Mouse (Mus musculus) limb, embryonic 12.5 days (tissue): ENCODE measurements around the gene Syn3. TPM values are rescaled to one million over a fixed set of nuclear protein-coding genes. Genes with fewer than 3 reads are reported as not detected.
"Not testable (repeated sequence)": the region's sequence is repeated elsewhere in the genome, so short reads cannot be mapped to it uniquely, and the experiment has no call there.

Source experiments
- ATAC-seq: fragments of 200-750 bp; cut with Nextera tagmentation; 2 replicates; pipeline ENCODE4 v1.8.0; 2017; ENCODE audit warnings: low read depth, moderate TSS enrichment; ENCODE audit not compliant: insufficient number of reproducible peaks, insufficient read depth, low FRiP score, low TSS enrichment
- H3K27ac ChIP-seq: fragments of 300-500 bp; sonication (generic); 2 replicates; pipeline ENCODE4 v1.5.1; 2016; ENCODE audit warnings: mild to moderate bottlenecking, moderate library complexity
- H3K27me3 ChIP-seq: fragments of 300-500 bp; sonication (generic); 2 replicates; pipeline ENCODE4 v1.6.1; 2016; ENCODE audit warnings: mild to moderate bottlenecking, moderate library complexity
- H3K36me3 ChIP-seq: fragments of 300-500 bp; sonication (generic); 2 replicates; pipeline ENCODE4 v1.6.1; 2016; ENCODE audit warnings: mild to moderate bottlenecking, moderate library complexity
- H3K4me1 ChIP-seq: fragments of 300-500 bp; sonication (generic); replicated peaks from 2 replicates; pipeline ENCODE4 v1.6.1; 2016
- H3K4me2 ChIP-seq: fragments of 300-500 bp; sonication (generic); 2 replicates; pipeline ENCODE4 v1.6.1; 2016; ENCODE audit warnings: mild to moderate bottlenecking, moderate library complexity
- H3K4me3 ChIP-seq: fragments of 300-500 bp; sonication (generic); replicated peaks from 2 replicates; pipeline ENCODE4 v1.5.1; 2016; ENCODE audit warnings: mild to moderate bottlenecking
- H3K9ac ChIP-seq: fragments of 300-500 bp; sonication (generic); replicated peaks from 2 replicates; pipeline ENCODE4 v1.6.1; 2016; ENCODE audit warnings: mild to moderate bottlenecking, moderate library complexity
- H3K9me3 ChIP-seq: fragments of 300-500 bp; sonication (generic); 2 replicates; pipeline ENCODE4 v1.6.1; 2016; ENCODE audit warnings: mild to moderate bottlenecking, moderate library complexity
- WGBS: fragments of 180-500 bp; shearing (Covaris S2); methylation state at CpG from one replicate; pipeline ENCODE4 v1.1.7; 2016; 5-methylcytosine and 5-hydroxymethylcytosine counted together
- polyA plus RNA-seq: library from polyadenylated mRNA; unstranded; fragments of >200 nt; fragmentation: Nextera tagmentation; extraction: Ambion mirVana; gene quantifications from 2 replicates; pipeline ENCODE4 v1.2.1, GENCODE M21; 2016

Syn3 gene
- 4.1 and 4.4 TPM in 2 replicates for polyA plus RNA-seq

DNA sequence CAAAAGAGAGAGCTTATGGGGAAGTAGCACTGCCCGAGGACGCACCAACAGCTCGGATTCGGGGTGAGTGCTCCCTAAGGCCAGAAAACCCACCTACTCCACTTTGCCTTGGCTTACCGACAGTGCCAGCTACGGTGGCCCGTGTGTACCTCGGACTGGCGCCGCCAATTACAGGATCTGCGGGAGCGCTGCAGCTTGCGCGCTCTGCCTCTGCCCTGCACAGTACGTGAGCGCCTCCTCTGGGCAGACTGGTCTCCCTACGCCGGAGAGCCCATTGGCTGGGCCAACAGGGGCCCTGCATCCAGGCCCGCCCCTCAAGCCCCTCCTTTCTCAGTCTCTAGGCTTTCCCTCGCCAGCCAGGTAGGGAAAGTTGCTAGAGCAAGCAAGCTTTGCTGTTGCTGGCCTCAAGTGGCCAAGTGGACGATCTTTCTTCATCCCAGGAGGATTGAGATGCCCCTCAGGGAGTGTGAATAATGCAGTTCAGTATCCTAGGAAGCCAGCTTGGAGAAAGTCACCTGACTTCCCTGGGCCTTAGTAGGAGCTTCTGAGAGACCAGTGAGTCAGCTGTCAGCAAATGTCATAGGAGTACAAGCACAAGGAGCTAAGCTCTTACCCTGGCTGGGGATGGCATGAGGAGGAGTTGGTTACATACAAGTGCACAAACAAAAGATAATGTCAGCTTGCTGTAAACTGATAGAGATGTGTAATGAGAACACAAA is at the start of gene Syn3:
Gene Syn3, minus strand, starts transcription at position 224 of the 719 bp plus-strand sequence.
- peak; percentile 99 for ATAC-seq
- H3K36me3 ChIP-seq: no peaks in the 10 kb centered on the region
- H3K4me1 ChIP-seq: peaks cover 16% of the 10 kb centered on the region
- H3K4me2 ChIP-seq: peak within 1 kb of the TSS; percentile 86
- no peaks in the 10 kb centered on the region for H3K9me3 ChIP-seq
- peak within 1 kb of the TSS; percentile 62 for H3K4me3 ChIP-seq
- H3K9ac ChIP-seq: peak within 1 kb of the TSS; percentile 69
- H3K27ac ChIP-seq: peak within 1 kb of the TSS; percentile 1; the same call in 1 of the 2 replicates
- H3K27me3 ChIP-seq: peaks cover 3% of the 10 kb centered on the region; the same call in 1 of the 2 replicates
- under 1% methylated on average over 21 of the region's 21 CpGs for WGBS

DNA sequence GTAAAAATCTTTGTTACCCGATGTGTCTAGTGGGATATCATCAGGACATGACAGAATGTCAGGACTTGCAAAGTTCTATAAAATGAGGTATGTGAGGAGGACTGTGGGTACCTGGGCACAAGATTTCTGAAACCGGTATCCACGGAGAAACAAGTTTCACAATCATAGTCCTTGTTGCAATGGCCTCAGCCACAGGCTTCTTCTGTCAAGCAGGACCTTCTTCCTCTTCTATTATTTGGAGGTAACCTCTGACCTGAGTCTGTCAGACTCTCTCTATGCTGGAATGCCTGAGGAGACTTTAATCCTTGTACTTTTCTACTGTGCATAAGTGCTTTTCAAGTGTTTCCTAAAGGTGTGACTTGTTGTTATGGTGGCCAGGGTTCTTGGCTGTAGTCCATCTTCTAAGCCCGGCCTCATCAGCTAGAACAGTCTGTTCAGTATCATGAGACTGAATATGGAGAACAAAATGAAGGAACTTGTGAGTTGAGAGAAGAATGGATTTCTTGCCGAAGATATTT is 27.7 kb upstream of the Syn3 start:
- H3K4me2 ChIP-seq, H3K4me1 ChIP-seq, H3K4me3 ChIP-seq, H3K9me3 ChIP-seq, H3K9ac ChIP-seq, H3K27me3 ChIP-seq, H3K27ac ChIP-seq, H3K36me3 ChIP-seq, ATAC-seq: not testable (repeated sequence)
- 97% methylated on average over 4 of the region's 5 CpGs for WGBS

DNA sequence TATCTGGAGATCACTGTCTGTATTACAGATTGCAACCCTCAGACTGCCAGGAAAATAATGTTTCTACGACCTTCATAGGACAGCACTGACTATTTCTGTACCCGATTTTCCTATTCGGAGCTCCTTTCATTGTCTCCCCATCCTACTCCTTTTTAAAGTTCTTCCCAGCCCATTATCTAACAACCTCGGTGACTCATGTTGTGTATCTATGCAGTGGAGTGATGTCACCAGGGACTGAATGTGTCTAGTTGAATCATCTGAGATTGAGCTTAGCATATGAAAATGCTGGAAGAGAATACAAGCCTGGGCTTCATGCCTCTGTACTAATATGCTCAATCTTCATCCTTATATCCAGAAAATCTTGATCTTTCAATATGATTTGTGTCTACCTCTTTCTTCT is 15.1 kb upstream of the Syn3 start:
- H3K4me1 ChIP-seq: no peaks in the 10 kb centered on the region
- 86% methylated on average over 4 of the region's 4 CpGs for WGBS
- no peak overlapping the region for H3K4me2 ChIP-seq
- H3K9me3 ChIP-seq: 0 out of 2 replicates have a peak, but pooled peaks cover 8% of the 10 kb centered on the region
- H3K9ac ChIP-seq: no peak overlapping the region
- no peaks in the 10 kb centered on the region for H3K27me3 ChIP-seq
- H3K27ac ChIP-seq: no peak overlapping the region
- ATAC-seq: no peak
- H3K36me3 ChIP-seq: no peaks in the 10 kb centered on the region
- no peak overlapping the region for H3K4me3 ChIP-seq

DNA sequence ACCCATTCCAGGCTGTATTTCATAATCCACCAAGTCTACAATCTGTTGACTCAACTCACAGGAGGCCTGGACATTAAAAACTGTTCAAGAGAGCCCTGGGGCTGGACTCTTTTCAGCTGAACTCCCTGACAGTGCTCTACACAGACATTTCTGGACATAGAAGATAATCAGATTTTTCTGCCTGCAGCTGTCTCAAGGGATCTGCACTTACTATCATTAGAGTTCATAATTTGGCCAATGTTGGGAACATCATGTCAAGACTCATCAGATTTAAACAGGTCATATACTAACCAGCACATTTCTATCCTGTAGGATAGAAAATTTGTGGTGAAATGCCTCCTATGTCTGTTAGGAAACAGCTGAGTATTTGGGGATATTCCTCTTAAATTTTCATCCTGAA is 12.2 kb upstream of the Syn3 start:
- 0 out of 2 replicates have a peak, but pooled peaks cover 8% of the 10 kb centered on the region for H3K9me3 ChIP-seq

DNA sequence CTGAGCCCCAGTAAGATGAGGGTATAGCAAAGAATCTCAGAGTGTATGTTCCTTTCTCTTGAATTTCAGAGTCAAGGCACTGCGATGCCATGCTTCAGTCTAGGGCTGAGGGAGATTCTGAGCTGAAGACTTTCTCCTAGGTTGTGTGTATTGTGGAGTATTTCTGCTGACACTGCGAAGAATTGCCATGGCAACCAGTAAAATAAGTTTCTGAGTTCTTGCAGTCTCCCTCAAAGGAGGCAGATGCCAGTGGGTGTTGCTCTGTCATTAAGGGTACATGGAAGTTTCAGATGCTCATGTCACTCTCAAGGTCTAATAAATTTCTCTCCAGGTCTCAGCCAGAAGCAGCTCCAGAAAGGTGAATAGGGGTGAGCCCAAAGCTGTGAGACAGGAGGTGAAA is 3.4 kb upstream of the Syn3 start:
- Histone ChIP-seq H3K36me3 (no peaks in the 10 kb centered on the region), H3K27me3 (peaks cover 3% of the 10 kb centered on the region; the same call in 1 of the 2 replicates), H3K4me2 (no peak overlapping the region), H3K27ac (no peak overlapping the region), H3K4me3 (no peak overlapping the region), H3K9ac (no peak overlapping the region), H3K9me3 (no peaks in the 10 kb centered on the region), H3K4me1 (peaks cover 16% of the 10 kb centered on the region)
- 88% methylated on average over 2 of the region's 2 CpGs for WGBS
- ATAC-seq: no peak

More for the DNA sequence above, 12.2 kb upstream of the Syn3 start:
- no peak overlapping the region for H3K4me3 ChIP-seq
- no peaks in the 10 kb centered on the region for H3K36me3 ChIP-seq
- no peak for ATAC-seq
- no peak overlapping the region for H3K4me2 ChIP-seq
- no peaks in the 10 kb centered on the region for H3K27me3 ChIP-seq
- no peaks in the 10 kb centered on the region for H3K4me1 ChIP-seq
- no peak overlapping the region for H3K9ac ChIP-seq
- no peak overlapping the region for H3K27ac ChIP-seq

DNA sequence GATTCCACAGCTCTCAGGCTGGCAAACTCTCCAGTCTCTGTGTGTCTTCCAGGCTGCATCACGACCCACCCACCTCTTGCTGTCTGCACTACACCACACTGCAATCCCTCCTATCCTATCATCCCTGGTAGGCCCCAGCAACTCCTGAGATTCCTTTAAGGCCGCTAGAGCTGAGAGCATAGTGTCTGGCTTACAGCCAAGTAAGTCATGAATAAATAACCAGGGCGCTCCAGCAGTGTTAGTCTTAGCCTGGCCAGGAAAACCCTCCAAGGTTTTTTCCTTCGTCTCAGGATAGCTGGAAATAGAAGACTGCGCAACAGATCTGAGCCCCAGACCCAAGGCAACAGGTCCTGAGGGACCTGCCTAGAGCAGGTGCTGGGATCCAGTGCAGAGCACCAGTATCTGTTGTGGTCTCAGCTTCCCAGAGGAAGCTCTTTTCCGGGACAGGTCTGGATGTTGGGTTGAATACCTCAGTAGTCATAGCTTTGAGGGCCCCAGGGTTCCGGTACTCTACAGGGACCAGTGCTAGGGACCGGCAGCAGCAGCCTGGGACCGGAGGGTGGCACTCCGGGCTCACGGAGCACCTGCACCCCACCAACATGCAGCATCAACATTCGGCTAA is 534 bp downstream of the Syn3 start:
- H3K27ac ChIP-seq: peak overlapping the region; percentile 1; the same call in 1 of the 2 replicates
- peak; percentile 76 for ATAC-seq
- 3% methylated on average over 12 of the region's 12 CpGs for WGBS

DNA sequence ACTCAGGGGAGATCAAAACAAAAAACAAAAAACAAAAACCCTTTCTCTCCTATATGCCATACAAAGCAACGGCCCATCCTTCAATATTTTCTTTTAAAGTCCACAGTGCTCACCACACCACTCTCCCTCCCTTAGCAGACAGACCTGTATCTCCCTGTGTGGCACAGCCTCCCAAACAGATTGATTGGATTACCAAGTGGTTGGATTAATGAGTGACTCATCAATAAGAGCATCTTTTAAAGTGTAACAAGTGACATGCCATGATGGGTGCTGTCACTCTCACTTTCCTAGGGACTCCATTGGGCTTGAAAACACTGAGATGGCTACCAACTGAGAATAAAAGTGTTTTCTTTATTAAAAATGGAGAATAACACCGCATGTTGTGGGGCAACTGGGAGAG is 2.8 kb downstream of the Syn3 start:
- no peak overlapping the region for H3K27ac ChIP-seq
- H3K27me3 ChIP-seq: peaks cover 3% of the 10 kb centered on the region; the same call in 1 of the 2 replicates
- no peak overlapping the region for H3K4me2 ChIP-seq
- 82% methylated on average over 2 of the region's 2 CpGs for WGBS
- H3K36me3 ChIP-seq: no peaks in the 10 kb centered on the region
- H3K4me1 ChIP-seq: peaks cover 21% of the 10 kb centered on the region
- no peak overlapping the region for H3K9ac ChIP-seq
- no peak for ATAC-seq
- no peak overlapping the region for H3K4me3 ChIP-seq
- H3K9me3 ChIP-seq: no peaks in the 10 kb centered on the region

More for the DNA sequence above, 534 bp downstream of the Syn3 start:
- H3K27me3 ChIP-seq: peaks cover 3% of the 10 kb centered on the region; the same call in 1 of the 2 replicates
- no peaks in the 10 kb centered on the region for H3K9me3 ChIP-seq
- peak overlapping the region; percentile 69 for H3K9ac ChIP-seq
- H3K4me3 ChIP-seq: peak overlapping the region; percentile 62
- peak overlapping the region; percentile 86 for H3K4me2 ChIP-seq
- peaks cover 16% of the 10 kb centered on the region for H3K4me1 ChIP-seq
- no peaks in the 10 kb centered on the region for H3K36me3 ChIP-seq

DNA sequence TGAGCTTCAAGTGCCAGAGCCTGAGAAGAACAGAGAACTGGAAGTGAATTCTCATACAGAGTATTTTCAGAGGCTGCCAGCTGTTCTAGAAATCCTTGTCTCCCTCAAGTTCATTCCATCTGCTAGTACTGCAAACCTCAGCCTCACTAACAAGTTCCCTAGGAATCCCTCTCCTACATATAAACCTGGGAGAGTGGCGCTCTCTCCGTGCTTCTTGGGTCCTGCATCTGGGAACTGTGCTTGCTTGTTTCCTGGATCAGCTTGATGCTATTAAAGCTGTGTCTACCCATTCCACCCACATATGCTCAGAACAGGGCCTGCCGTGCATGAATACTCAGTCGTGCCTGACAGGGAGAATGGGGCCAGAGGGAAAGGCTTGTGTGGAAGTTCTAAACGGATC is 5.6 kb downstream of the Syn3 start:
- H3K36me3 ChIP-seq: no peaks in the 10 kb centered on the region
- WGBS: 68% methylated on average over 5 of the region's 5 CpGs
- H3K27ac ChIP-seq: no peak overlapping the region
- H3K9me3 ChIP-seq: no peaks in the 10 kb centered on the region
- no peak overlapping the region for H3K9ac ChIP-seq
- no peak overlapping the region for H3K4me3 ChIP-seq
- peaks cover 14% of the 10 kb centered on the region for H3K4me1 ChIP-seq
- H3K4me2 ChIP-seq: no peak overlapping the region
- no peak for ATAC-seq
- no peaks in the 10 kb centered on the region; the same call in 1 of the 2 replicates for H3K27me3 ChIP-seq

DNA sequence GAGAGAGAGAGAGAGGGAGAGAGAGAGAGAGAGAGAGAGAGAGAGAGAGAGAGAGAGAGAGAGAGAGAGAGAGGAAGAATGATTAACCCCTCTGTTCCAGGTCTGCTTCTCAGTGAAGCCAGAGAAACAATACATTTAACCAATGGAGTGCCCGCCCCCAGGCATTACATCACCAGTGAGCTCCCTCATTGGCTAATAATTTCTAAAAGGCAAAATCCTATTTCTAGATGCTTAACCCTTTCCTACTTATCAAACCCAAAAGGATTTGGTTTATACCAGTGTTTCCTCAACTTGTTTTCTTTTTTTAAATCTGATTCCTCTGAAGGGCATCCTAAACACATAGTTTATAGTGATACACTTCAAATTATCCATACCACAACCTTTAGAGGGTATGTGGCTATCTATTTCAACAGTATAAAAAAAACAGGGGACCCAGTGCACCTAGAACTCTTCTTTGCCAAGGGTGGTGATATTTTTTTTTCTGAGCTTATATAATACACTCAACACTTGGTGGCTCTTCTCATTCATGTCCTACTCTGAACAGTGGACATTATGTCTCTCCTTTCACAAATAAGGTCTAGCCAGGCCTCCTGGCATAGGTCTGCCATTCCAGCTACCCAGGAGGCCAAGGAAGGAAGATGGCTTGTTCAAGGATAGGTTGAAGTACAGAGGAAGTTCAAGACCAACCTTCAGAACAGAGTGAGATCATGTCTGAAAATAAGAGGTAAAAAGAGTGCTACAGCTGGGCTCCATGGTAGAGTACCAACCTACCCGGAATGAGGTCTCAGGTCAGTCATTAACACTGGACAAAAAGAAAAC is 6.4 kb downstream of the Syn3 start:
- no peaks in the 10 kb centered on the region for H3K9me3 ChIP-seq
- H3K36me3 ChIP-seq: no peaks in the 10 kb centered on the region
- no peak overlapping the region for H3K9ac ChIP-seq
- H3K27me3 ChIP-seq: no peaks in the 10 kb centered on the region; the same call in 1 of the 2 replicates
- peak overlapping the region; percentile 35 for H3K4me2 ChIP-seq
- ATAC-seq: no peak
- H3K4me3 ChIP-seq: no peak overlapping the region; the same call in 1 of the 2 replicates
- 39% methylated on average over 2 of the region's 2 CpGs for WGBS
- H3K4me1 ChIP-seq: peaks cover 6% of the 10 kb centered on the region
- H3K27ac ChIP-seq: no peak overlapping the region

DNA sequence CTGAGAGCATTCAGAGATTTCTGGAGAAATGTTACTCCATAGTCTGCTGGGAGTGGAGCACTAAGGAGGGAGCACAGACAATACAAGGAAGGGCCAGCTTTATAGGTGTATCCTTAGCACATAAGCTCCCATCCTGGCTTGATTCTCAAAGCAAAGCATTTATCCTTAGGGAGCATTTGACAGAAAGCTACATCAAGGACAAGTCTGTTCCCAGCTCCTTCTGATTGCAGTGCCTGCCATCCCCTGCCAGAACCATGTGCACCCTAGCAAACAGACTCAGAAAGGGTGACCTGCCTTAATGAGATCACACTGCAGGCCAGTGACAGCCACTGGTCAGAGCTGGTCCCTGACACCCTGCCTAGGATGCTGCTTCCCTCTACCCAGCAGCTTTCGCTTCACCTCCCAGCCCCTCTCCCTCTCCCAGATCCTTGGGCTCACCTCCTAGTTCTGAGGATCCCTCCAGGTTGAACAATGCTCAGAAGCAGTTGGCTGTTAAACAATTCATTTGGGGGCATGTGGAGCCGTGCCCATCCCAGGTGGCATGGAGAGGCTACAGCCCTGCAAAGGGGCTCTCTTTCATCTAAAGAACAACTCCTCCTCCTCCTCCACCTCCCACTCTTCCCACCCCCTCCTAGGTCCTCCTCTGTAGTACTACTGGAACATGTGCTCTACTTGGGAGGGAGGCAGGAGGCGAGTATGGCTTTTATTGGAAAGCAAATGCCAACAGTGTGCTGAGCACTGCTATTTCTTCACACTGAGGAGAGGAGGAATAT is 7.2 kb downstream of the Syn3 start:
- Histone ChIP-seq H3K27me3 (no peaks in the 10 kb centered on the region), H3K9ac (no peak overlapping the region), H3K4me3 (no peak overlapping the region; the same call in 1 of the 2 replicates), H3K36me3 (no peaks in the 10 kb centered on the region), H3K4me1 (peaks cover 6% of the 10 kb centered on the region), H3K27ac (peak overlapping the region; percentile 57; the same call in 1 of the 2 replicates), H3K4me2 (peak overlapping the region; percentile 35), H3K9me3 (no peaks in the 10 kb centered on the region)
- WGBS: 20% methylated on average over 3 of the region's 3 CpGs
- ATAC-seq: peak; percentile 57; the same call in 1 of the 2 replicates
